Mouse (Mus musculus) G1E (cell line): ENCODE data around the gene Bptf. TPM values are rescaled to one million over a fixed set of nuclear protein-coding genes. Genes with fewer than 3 reads are reported as not detected.
"Not testable (repeated sequence)": the region's sequence is repeated elsewhere in the genome, so short reads cannot be mapped to it uniquely, and the experiment has no call there.

Source experiments
- ATAC-seq: 2 replicates; pipeline ENCODE4 v1.8.0; 2016; ENCODE audit warnings: mild to moderate bottlenecking; ENCODE audit not compliant: insufficient number of reproducible peaks, poor library complexity, low FRiP score, severe bottlenecking; ENCODE audit errors: extremely low read depth
- DNase-seq: peaks from one replicate; pipeline ENCODE4 v3.0.0; 2012; ENCODE audit warnings: low spot score
- H3K27me3 ChIP-seq: 2 replicates; pipeline ENCODE4 v1.6.1; 2012; ENCODE audit warnings: mild to moderate bottlenecking, low read length, inconsistent platforms; ENCODE audit not compliant: insufficient read depth
- H3K36me3 ChIP-seq: replicated peaks from 2 replicates; pipeline ENCODE3; 2012; ENCODE audit warnings: mild to moderate bottlenecking, inconsistent platforms
- H3K4me1 ChIP-seq: 2 replicates; pipeline ENCODE4 v1.6.1; 2012; ENCODE audit warnings: low read depth, low read length, inconsistent platforms, mixed read lengths; ENCODE audit not compliant: insufficient read depth
- H3K4me3 ChIP-seq: 2 replicates; pipeline ENCODE4 v1.5.1; 2012; ENCODE audit warnings: low read depth, mild to moderate bottlenecking, inconsistent platforms, low read length, moderate library complexity, mixed read lengths
- H3K9me3 ChIP-seq: replicated peaks from 2 replicates; pipeline ENCODE4 v1.6.1; 2012; ENCODE audit warnings: inconsistent platforms
- CTCF ChIP-seq: IDR thresholded peaks from 2 replicates; pipeline ENCODE4 v1.5.1; 2012; ENCODE audit warnings: low read depth, low read length, inconsistent platforms, mixed read lengths
- GATA1 ChIP-seq: IDR thresholded peaks from 2 replicates; pipeline ENCODE4 v1.6.1; 2012; ENCODE audit warnings: borderline replicate concordance, low read length, inconsistent platforms, mixed read lengths
- GATA2 ChIP-seq: IDR thresholded peaks from 2 replicates; pipeline ENCODE4 v1.6.1; 2012; ENCODE audit warnings: low read depth, low read length, inconsistent platforms, borderline replicate concordance
- POLR2AphosphoS5 ChIP-seq: IDR thresholded peaks from 2 replicates; pipeline ENCODE4 v1.6.1; 2012; ENCODE audit warnings: low read depth, low read length, inconsistent platforms; ENCODE audit not compliant: insufficient replicate concordance
- TAL1 ChIP-seq: conservative IDR thresholded peaks from 2 replicates; pipeline ENCODE4 v1.6.1; 2012; ENCODE audit warnings: low read depth, low read length, inconsistent platforms, mixed read lengths
- polyA plus RNA-seq: library from polyadenylated mRNA; stranded (reverse); fragments of >175 nt; gene quantifications from 2 replicates; pipeline ENCODE4 v1.2.3, GENCODE M21; 2012
- total RNA-seq, 2 experiments: library from RNA; stranded (forward) in 1 of 2; stranded (reverse) in 1 of 2; fragments of 200-1000 nt in 1 of 2; fragments of >200 nt in 1 of 2; fragmentation: Nextera tagmentation in 1 of 2; gene quantifications; 2 replicates each; pipeline ENCODE4 v1.2.3; 2014 to 2017

Bptf gene
- total and polyA plus RNA-seq, 3 experiments: 28.5 to 75.6 (median 53.7) TPM

GRCm38 (mm10) chr11:107026554-107027430 is 105.1 kb downstream of the Bptf start:
- TF ChIP-seq TAL1 (no peak), CTCF (no peak), POLR2AphosphoS5 (no peak), GATA2 (no peak), GATA1 (no peak)
- Histone ChIP-seq H3K27me3 (peaks cover 38% of the 10 kb centered on the region), H3K4me3 (peak overlapping the region; percentile 81; the same call in 1 of the 2 replicates), H3K9me3 (no peaks in the 10 kb centered on the region), H3K4me1 (peaks cover 35% of the 10 kb centered on the region), H3K36me3 (peaks cover 2% of the 10 kb centered on the region)
- peak; percentile 48 for DNase-seq
- no peak for ATAC-seq

GRCm38 (mm10) chr11:107025411-107026321 is 106.3 kb downstream of the Bptf start, which contains the start of gene 1810010H24Rik:
Gene 1810010H24Rik (plus strand): TSS chr11:107025681.
- no peaks in the 10 kb centered on the region for H3K36me3 ChIP-seq
- ATAC-seq (no peak), DNase-seq (no peak)
- TF ChIP-seq GATA1 (no peak), TAL1 (no peak), POLR2AphosphoS5 (no peak), CTCF (no peak), GATA2 (no peak)
- peak within 1 kb of the TSS; percentile 67 for H3K4me3 ChIP-seq
- H3K4me1 ChIP-seq: peaks cover 35% of the 10 kb centered on the region
- peaks cover 38% of the 10 kb centered on the region for H3K27me3 ChIP-seq
- H3K9me3 ChIP-seq: no peaks in the 10 kb centered on the region

GRCm38 (mm10) chr11:107024406-107024805 is 107.5 kb downstream of the Bptf start:
- Histone ChIP-seq H3K4me1 (peaks cover 36% of the 10 kb centered on the region), H3K9me3 (no peaks in the 10 kb centered on the region), H3K27me3 (peaks cover 38% of the 10 kb centered on the region), H3K4me3 (no peak overlapping the region), H3K36me3 (no peaks in the 10 kb centered on the region)
- TF ChIP-seq CTCF (no peak), GATA2 (no peak), GATA1 (no peak), POLR2AphosphoS5 (no peak)
- ATAC-seq: no peak
- no peak for DNase-seq

GRCm38 (mm10) chr11:107022050-107022683 is 109.8 kb downstream of the Bptf start:
- DNase-seq (no peak), ATAC-seq (no peak)
- no peaks in the 10 kb centered on the region for H3K9me3 ChIP-seq
- H3K4me3 ChIP-seq: no peak overlapping the region
- H3K27me3 ChIP-seq: peaks cover 38% of the 10 kb centered on the region
- TF ChIP-seq CTCF: no peak
- TF ChIP-seq GATA2: no peak
- TF ChIP-seq TAL1: no peak
- TF ChIP-seq GATA1: no peak
- TF ChIP-seq POLR2AphosphoS5: no peak
- H3K36me3 ChIP-seq: no peaks in the 10 kb centered on the region
- peaks cover 32% of the 10 kb centered on the region for H3K4me1 ChIP-seq

DNA sequence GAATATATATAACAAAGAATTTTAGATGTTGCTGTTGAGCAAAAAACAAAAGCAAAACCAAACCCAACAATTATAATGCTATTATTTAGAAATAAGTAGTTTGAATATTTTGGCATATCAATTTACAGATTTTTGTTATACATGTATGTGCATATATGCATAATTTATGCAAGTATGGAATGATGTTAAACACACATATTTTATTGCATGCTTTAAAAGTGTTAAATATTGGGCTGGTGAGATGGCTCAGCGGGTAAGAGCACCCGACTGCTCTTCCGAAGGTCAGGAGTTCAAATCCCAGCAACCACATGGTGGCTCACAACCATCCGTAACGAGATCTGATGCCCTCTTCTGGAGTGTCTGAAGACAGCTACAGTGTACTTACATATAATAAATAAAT is 112.2 kb downstream of the Bptf start:
- not testable (repeated sequence) for DNase-seq, H3K4me3 ChIP-seq, ATAC-seq, H3K36me3 ChIP-seq, H3K9me3 ChIP-seq
- Histone ChIP-seq H3K27me3 (peaks cover 21% of the 10 kb centered on the region), H3K4me1 (peaks cover 11% of the 10 kb centered on the region)

DNA sequence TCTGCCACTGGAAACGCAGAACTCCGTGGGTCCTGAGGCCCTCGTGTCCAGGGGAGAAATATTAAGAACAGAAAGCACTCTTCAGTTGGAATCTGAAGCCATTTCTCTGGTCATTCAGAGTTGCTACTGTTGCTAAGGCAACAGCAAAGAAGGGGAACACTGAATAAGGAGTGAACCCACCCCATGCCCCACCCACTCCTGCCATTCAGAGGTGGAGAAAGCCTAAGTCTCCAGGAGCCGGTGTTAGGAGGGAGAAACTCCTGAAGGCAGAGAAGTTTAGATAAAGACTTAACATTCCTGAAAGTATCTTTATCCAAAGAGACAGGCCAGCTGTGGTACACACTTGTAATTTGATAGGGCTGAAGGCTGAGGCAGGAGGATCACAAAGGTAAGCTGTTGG is 112.6 kb downstream of the Bptf start:
- no peak overlapping the region for H3K4me3 ChIP-seq
- H3K4me1 ChIP-seq: peaks cover 15% of the 10 kb centered on the region
- DNase-seq (no peak), ATAC-seq (no peak)
- H3K27me3 ChIP-seq: peaks cover 17% of the 10 kb centered on the region
- TF ChIP-seq CTCF: no peak
- TF ChIP-seq POLR2AphosphoS5: no peak
- TF ChIP-seq GATA1: no peak
- no peak for TF ChIP-seq GATA2
- TF ChIP-seq TAL1: no peak
- no peaks in the 10 kb centered on the region for H3K36me3 ChIP-seq
- no peaks in the 10 kb centered on the region for H3K9me3 ChIP-seq
